Mouse (Mus musculus) embryonic stem cell, embryonic (primary cell): Measurements from ENCODE around the gene Mfrp.

Experiments used
- CTCF ChIA-PET, 4 experiments: fragments of 300-600 bp in 2 of 4; fragments of 350-600 bp in 2 of 4; sonication (Branson Sonifier 250); formaldehyde crosslinking; loops; one replicate each; lab custom pipeline; 2022; ENCODE audit warnings: inconsistent platforms in 2 of 4; lab: Charles Lee
- POLR2A ChIA-PET, 4 experiments: fragments of 300-600 bp in 2 of 4; fragments of 350-600 bp in 2 of 4; sonication (Branson Sonifier 250); formaldehyde crosslinking; loops; one replicate each; lab custom pipeline; 2022; ENCODE audit warnings: antibody characterized with exemption in 4 of 4, inconsistent platforms in 1 of 4; lab: Charles Lee

Gene Mfrp

GRCm38 (mm10) chr9:44101490-44101889, at the start of gene Mfrp:
Mfrp (plus strand) TSS chr9:44101729.
- CTCF ChIA-PET, result interaction anchor here in 2 of 4 experiments (1.1 to 2.1 kb wide), 2 partner anchors 15 kb away, joined by 3 to 6 read pairs; no protein-coding TSS in a partner anchor
- POLR2A ChIA-PET, result no interaction called here

- ChIA-PET CTCF (interaction anchor here (0.5 to 3.1 kb wide), 10 partner anchors 30 to 308 kb away, joined by 3 to 13 read pairs (median 4); no protein-coding TSS in a partner anchor), POLR2A (interaction anchor here in 2 of 4 experiments (0.6 to 1.3 kb wide), 2 partner anchors 9 to 16 kb away, joined by 3 to 7 read pairs; partner anchors contain the start of gene Thy1 (in 1 of the 2))
Measured at GRCm38 (mm10) chr9:44052855-44053254, 48.7 kb upstream of the Mfrp start.

- ChIA-PET CTCF (interaction anchor here in 2 of 4 experiments (0.7 to 1.9 kb wide), 6 partner anchors 12 to 72 kb away, joined by 3 to 7 read pairs (median 4); no protein-coding TSS in a partner anchor), POLR2A (interaction anchor here in 2 of 4 experiments (0.7 to 2.2 kb wide), 3 partner anchors 64 to 740 kb away, joined by 3 to 6 read pairs (median 4); no protein-coding TSS in a partner anchor)
Measured at GRCm38 (mm10) chr9:44053936-44054335, 47.6 kb upstream of the Mfrp start.

GRCm38 (mm10) chr9:44058606-44059005, 42.9 kb upstream of the Mfrp start:
- CTCF ChIA-PET, result interaction anchor here in 1 of 4 experiments (2.7 kb wide), 1 partner anchor 74 kb away, joined by 7 read pairs; no protein-coding TSS in a partner anchor
- POLR2A ChIA-PET, result interaction anchor here in 1 of 4 experiments (1.4 kb wide), 1 partner anchor 11 kb away, joined by 3 read pairs; no protein-coding TSS in a partner anchor

- POLR2A ChIA-PET, result interaction anchor here in 2 of 4 experiments (1.5 to 3.2 kb wide), 5 partner anchors 10 to 80 kb away, joined by 3 to 12 read pairs (median 6); no protein-coding TSS in a partner anchor
- CTCF ChIA-PET, result interaction anchor here (0.6 to 4.7 kb wide), 20 partner anchors 9 to 335 kb away, joined by 3 to 35 read pairs (median 5); no protein-coding TSS in a partner anchor
Measured at GRCm38 (mm10) chr9:44065177-44065576, 36.4 kb upstream of the Mfrp start.

GRCm38 (mm10) chr9:44066785-44067225, 34.7 kb upstream of the Mfrp start, which contains the start of gene Usp2:
Usp2 (plus strand) TSS chr9:44067021.
- ChIA-PET POLR2A (interaction anchor here in 3 of 4 experiments (0.6 to 3.2 kb wide), 20 partner anchors 10 to 343 kb away, joined by 3 to 12 read pairs (median 4); partner anchors contain the start of genes C2cd2l (in 1 of the 3), H2afx (in 1 of the 3) and Hyou1 (in 1 of the 3)), CTCF (interaction anchor here (0.6 to 4.7 kb wide), 33 partner anchors 9 to 898 kb away, joined by 3 to 35 read pairs (median 4); partner anchors contain the start of genes Nlrx1 (in 1 of the 4) and Ube4a (in 1 of the 4))

- CTCF ChIA-PET, result interaction anchor here (0.6 to 4.7 kb wide), 36 partner anchors 9 to 898 kb away, joined by 3 to 35 read pairs (median 4); partner anchors contain the start of genes Nlrx1 (in 1 of the 4) and Ube4a (in 1 of the 4)
- POLR2A ChIA-PET, result interaction anchor here (0.6 to 3.2 kb wide), 23 partner anchors 9 to 512 kb away, joined by 3 to 12 read pairs (median 3); partner anchors contain the start of genes H2afx (in 2 of the 4), C2cd2l (in 1 of the 4) and Hyou1 (in 1 of the 4)
Measured at GRCm38 (mm10) chr9:44067241-44067959, 34.1 kb upstream of the Mfrp start.

GRCm38 (mm10) chr9:44067960-44068330, 33.6 kb upstream of the Mfrp start:
- ChIA-PET POLR2A (interaction anchor here in 3 of 4 experiments (0.7 to 3.2 kb wide), 14 partner anchors 9 to 511 kb away, joined by 3 to 12 read pairs (median 4); partner anchors contain the start of genes H2afx (in 2 of the 3) and Hyou1 (in 1 of the 3)), CTCF (interaction anchor here (0.6 to 4.7 kb wide), 19 partner anchors 9 to 311 kb away, joined by 3 to 35 read pairs (median 4); partner anchors contain the start of gene Nlrx1 (in 1 of the 4))

GRCm38 (mm10) chr9:44069252-44069651, 32.3 kb upstream of the Mfrp start:
- ChIA-PET CTCF (interaction anchor here in 3 of 4 experiments (0.6 to 2.8 kb wide), 7 partner anchors 8 to 258 kb away, joined by 3 to 12 read pairs (median 4); no protein-coding TSS in a partner anchor), POLR2A (interaction anchor here in 1 of 4 experiments (0.9 to 1.1 kb wide), 3 partner anchors 237 to 310 kb away, joined by 3 to 4 read pairs (median 3); partner anchors contain the start of genes Hinfp and Hmbs)

GRCm38 (mm10) chr9:44070113-44070843, 31.3 kb upstream of the Mfrp start:
- POLR2A ChIA-PET, result interaction anchor here in 1 of 4 experiments (1.2 kb wide), 1 partner anchor 26 kb away, joined by 3 read pairs; no protein-coding TSS in a partner anchor
- CTCF ChIA-PET, result interaction anchor here in 3 of 4 experiments (0.5 to 2.8 kb wide), 8 partner anchors 24 to 291 kb away, joined by 3 to 12 read pairs (median 5); partner anchors contain the start of gene Vps11 (in 1 of the 3)

GRCm38 (mm10) chr9:44070844-44071231, 30.7 kb upstream of the Mfrp start:
- ChIA-PET CTCF (interaction anchor here in 3 of 4 experiments (0.5 to 2.8 kb wide), 9 partner anchors 23 to 291 kb away, joined by 3 to 12 read pairs (median 5); partner anchors contain the start of gene Vps11 (in 1 of the 3)), POLR2A (interaction anchor here in 1 of 4 experiments (1.2 kb wide), 1 partner anchor 26 kb away, joined by 3 read pairs; no protein-coding TSS in a partner anchor)

GRCm38 (mm10) chr9:44071914-44072598, 29.5 kb upstream of the Mfrp start:
- POLR2A ChIA-PET, result interaction anchor here in 2 of 4 experiments (0.7 to 1.4 kb wide), 6 partner anchors 12 to 262 kb away, joined by 3 to 5 read pairs (median 4); partner anchors contain the start of gene H2afx (in 1 of the 2)
- CTCF ChIA-PET, result interaction anchor here (0.6 to 4.0 kb wide), 16 partner anchors 9 to 87 kb away, joined by 3 to 20 read pairs (median 4); no protein-coding TSS in a partner anchor

GRCm38 (mm10) chr9:44072599-44072915, 29.0 kb upstream of the Mfrp start:
- ChIA-PET POLR2A (interaction anchor here in 2 of 4 experiments (0.8 to 1.4 kb wide), 5 partner anchors 11 to 262 kb away, joined by 3 to 5 read pairs (median 4); partner anchors contain the start of gene H2afx (in 1 of the 2)), CTCF (interaction anchor here (0.6 to 4.0 kb wide), 13 partner anchors 9 to 162 kb away, joined by 3 to 20 read pairs (median 4); no protein-coding TSS in a partner anchor)

GRCm38 (mm10) chr9:44073115-44073514, 28.4 kb upstream of the Mfrp start:
- ChIA-PET POLR2A (interaction anchor here in 3 of 4 experiments (0.8 to 2.5 kb wide), 4 partner anchors 12 to 185 kb away, joined by 3 to 5 read pairs (median 4); no protein-coding TSS in a partner anchor), CTCF (interaction anchor here (0.6 to 5.5 kb wide), 13 partner anchors 8 to 716 kb away, joined by 3 to 97 read pairs (median 4); no protein-coding TSS in a partner anchor)

GRCm38 (mm10) chr9:44074395-44075275, 26.9 kb upstream of the Mfrp start:
- ChIA-PET CTCF (interaction anchor here (0.5 to 5.5 kb wide), 41 partner anchors 10 to 1759 kb away, joined by 3 to 97 read pairs (median 4); partner anchors contain the start of genes Foxr1 (in 1 of the 4), Gm49380 (in 1 of the 4), Nlrx1 (in 1 of the 4) and Rnf26 (in 1 of the 4)), POLR2A (interaction anchor here in 3 of 4 experiments (0.5 to 2.5 kb wide), 11 partner anchors 9 to 798 kb away, joined by 3 to 8 read pairs (median 4); partner anchors contain the start of gene H2afx (in 1 of the 3))
